Mouse (Mus musculus): ENCODE data around the gene Zfp952. TPM values are rescaled to one million over a fixed set of nuclear protein-coding genes. Genes with fewer than 3 reads are reported as not detected.

Zfp952 gene
- polyA plus RNA-seq, 1 experiment = 1.3 TPM

DNA sequence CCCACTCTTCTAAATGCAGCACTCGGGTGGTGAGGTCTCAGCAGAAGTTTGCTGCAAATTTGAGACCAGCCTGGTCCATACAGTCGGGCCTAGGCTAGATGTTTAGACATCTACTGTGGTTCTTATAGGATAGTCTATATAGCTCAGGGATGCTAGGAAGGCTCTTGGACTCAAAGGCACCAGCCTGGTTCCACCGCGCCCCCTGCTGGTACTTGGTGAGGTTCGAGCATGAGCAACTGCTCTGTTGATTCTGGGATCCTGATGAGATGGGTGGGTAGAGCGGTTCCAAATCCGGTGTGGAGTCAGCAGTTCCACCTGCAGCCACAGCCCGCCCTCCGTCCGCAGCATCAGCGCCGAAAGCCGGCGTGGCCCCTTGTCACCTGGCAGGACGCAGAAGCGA lies 41.5 kb upstream of the Zfp952 start:
- H3K36me3 ChIP-seq (ENCODE audit: control insufficient read depth, insufficient read depth, low read length) = no peaks in the 10 kb centered on the region
- H3K27ac ChIP-seq (ENCODE audit: control insufficient read depth, insufficient read depth, low read depth, low read length) = no peak overlapping the region
- peak; percentile 77; the same call in 1 of the 2 replicates for TF ChIP-seq CTCF (IDR thresholded peaks at IDR 0.05; ENCODE audit: control insufficient read depth, insufficient read depth, insufficient replicate concordance, low read depth, low read length)
- no peak for TF ChIP-seq POLR2A (IDR thresholded peaks at IDR 0.05; ENCODE audit: control insufficient read depth, low read depth, low read length)
- H3K4me1 ChIP-seq (ENCODE audit: control insufficient read depth, insufficient read depth, low read length) = peaks cover 14% of the 10 kb centered on the region
- no peak overlapping the region; the same call in 1 of the 2 replicates for H3K4me3 ChIP-seq (ENCODE audit: control insufficient read depth, low read depth, low read length)
- no peaks in the 10 kb centered on the region for H3K27me3 ChIP-seq (ENCODE audit: control insufficient read depth, insufficient read depth, low read length)

DNA sequence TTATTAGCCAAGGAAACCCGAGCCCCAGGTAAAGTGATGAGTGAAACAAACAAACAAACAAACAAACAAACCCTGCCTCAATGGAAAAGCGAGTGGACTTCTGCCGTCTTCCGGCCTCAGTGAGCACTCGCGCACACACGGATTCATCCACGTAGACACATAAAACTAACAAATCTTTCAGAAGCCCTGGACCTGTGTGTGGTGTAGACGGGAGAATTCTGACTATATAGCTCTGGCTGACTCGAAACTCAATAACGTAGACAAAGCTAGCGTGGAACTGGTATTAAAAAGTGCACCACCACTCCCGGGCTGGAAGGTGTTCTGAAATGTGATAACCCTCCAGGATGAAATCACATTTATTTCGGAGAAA lies 27.7 kb upstream of the Zfp952 start:
- no peaks in the 10 kb centered on the region for H3K36me3 ChIP-seq (ENCODE audit: control insufficient read depth, insufficient read depth, low read length)
- peaks cover 8% of the 10 kb centered on the region for H3K4me1 ChIP-seq (ENCODE audit: control insufficient read depth, insufficient read depth, low read length)
- H3K27ac ChIP-seq (ENCODE audit: control insufficient read depth, insufficient read depth, low read depth, low read length) = peak overlapping the region; percentile 8
- H3K4me3 ChIP-seq (ENCODE audit: control insufficient read depth, low read depth, low read length) = peak overlapping the region; percentile 94
- H3K27me3 ChIP-seq (ENCODE audit: control insufficient read depth, insufficient read depth, low read length) = no peaks in the 10 kb centered on the region
- TF ChIP-seq POLR2A (IDR thresholded peaks at IDR 0.05; ENCODE audit: control insufficient read depth, low read depth, low read length) = no peak

DNA sequence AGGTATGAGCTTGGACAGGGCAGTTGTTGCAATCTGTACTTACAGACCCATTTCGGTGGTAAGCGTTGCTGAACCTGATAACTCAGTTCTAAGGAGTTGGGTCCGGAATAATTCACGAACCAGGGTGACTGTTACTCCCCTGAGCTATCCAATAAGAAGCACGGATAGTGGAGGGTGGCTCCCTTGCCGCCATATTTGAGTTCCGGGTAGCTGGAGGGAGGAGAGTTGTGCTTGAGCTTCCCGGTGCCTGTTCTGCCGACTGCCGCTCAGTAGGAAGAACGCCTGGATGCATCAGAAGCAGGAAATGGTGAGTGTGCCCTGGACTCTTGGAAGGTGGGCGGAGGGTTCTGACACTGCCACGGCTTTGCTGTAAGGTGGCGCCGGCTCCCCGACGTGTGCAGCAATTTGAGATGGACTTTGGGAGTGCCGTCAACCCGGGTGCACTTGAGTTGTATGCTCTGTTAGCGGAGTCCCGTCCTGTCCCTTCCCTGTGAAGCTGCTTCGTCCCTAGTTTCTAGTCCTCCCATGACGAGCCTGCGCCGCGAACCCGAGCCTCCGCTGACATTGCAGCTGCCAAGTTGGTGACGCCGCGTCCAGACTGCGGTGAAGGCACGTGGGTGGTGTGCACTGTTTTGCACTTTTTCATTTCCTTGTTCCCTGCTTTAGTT lies 27.2 kb upstream of the Zfp952 start, which contains the start of gene Zfp472:
Gene Zfp472 (plus strand): TSS at position 192 of the 668 bp plus-strand sequence.
- Histone ChIP-seq H3K4me3 (ENCODE audit: control insufficient read depth, low read depth, low read length) (peak within 1 kb of the TSS; percentile 94), H3K36me3 (ENCODE audit: control insufficient read depth, insufficient read depth, low read length) (no peaks in the 10 kb centered on the region), H3K27me3 (ENCODE audit: control insufficient read depth, insufficient read depth, low read length) (no peaks in the 10 kb centered on the region), H3K27ac (ENCODE audit: control insufficient read depth, insufficient read depth, low read depth, low read length) (peak within 1 kb of the TSS; percentile 59), H3K4me1 (ENCODE audit: control insufficient read depth, insufficient read depth, low read length) (peaks cover 8% of the 10 kb centered on the region)
- TF ChIP-seq CTCF (IDR thresholded peaks at IDR 0.05; ENCODE audit: control insufficient read depth, insufficient read depth, insufficient replicate concordance, low read depth, low read length) = peak; percentile 12; the same call in 1 of the 2 replicates
- TF ChIP-seq POLR2A (IDR thresholded peaks at IDR 0.05; ENCODE audit: control insufficient read depth, low read depth, low read length) = peak; percentile 69; the same call in 1 of the 2 replicates

DNA sequence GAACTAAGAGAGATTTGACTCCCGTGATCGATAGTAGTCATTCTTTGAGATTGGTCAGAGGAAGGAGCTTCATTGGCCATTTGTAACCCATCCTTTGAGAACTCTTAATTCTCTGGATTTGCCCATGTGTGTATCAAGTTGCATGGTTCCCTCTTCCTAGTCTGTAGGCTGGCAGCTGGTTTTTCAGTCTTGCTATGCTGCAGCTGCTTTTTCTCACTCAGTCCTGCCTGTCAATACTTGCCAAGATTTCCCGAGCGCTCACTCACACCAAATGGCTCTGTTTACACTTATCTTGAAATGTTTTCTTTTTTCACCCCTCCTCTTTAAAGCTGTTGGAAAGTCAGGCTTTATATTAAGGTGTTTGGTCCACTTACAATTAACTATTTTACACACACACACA lies 11.6 kb upstream of the Zfp952 start:
- no peaks in the 10 kb centered on the region for H3K27me3 ChIP-seq (ENCODE audit: control insufficient read depth, insufficient read depth, low read length)
- no peaks in the 10 kb centered on the region for H3K36me3 ChIP-seq (ENCODE audit: control insufficient read depth, insufficient read depth, low read length)
- TF ChIP-seq CTCF (IDR thresholded peaks at IDR 0.05; ENCODE audit: control insufficient read depth, insufficient read depth, insufficient replicate concordance, low read depth, low read length) = no peak
- TF ChIP-seq POLR2A (IDR thresholded peaks at IDR 0.05; ENCODE audit: control insufficient read depth, low read depth, low read length) = no peak
- H3K4me1 ChIP-seq (ENCODE audit: control insufficient read depth, insufficient read depth, low read length) = no peaks in the 10 kb centered on the region
- H3K27ac ChIP-seq (ENCODE audit: control insufficient read depth, insufficient read depth, low read depth, low read length) = no peak overlapping the region
- no peak overlapping the region for H3K4me3 ChIP-seq (ENCODE audit: control insufficient read depth, low read depth, low read length)

DNA sequence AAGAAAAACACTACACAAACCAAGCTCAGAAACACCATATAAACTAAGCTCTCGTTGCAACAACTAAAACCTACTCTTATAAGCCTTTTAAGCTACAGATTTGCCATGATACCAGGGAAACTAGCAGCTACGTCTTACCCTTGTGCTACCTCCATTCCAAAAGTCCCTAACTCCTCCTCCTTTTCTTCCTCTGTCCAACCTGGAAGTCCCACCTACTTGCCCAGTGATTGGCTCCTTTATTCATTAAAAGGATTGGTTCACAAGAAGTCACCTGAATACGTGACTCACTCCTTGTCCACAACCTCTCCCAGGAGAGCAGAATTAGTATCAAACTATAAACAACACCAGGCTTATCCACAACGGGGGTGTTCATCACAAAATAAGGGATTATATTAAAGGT lies 6.6 kb upstream of the Zfp952 start:
- Histone ChIP-seq H3K4me1 (ENCODE audit: control insufficient read depth, insufficient read depth, low read length) (no peaks in the 10 kb centered on the region), H3K36me3 (ENCODE audit: control insufficient read depth, insufficient read depth, low read length) (no peaks in the 10 kb centered on the region), H3K27ac (ENCODE audit: control insufficient read depth, insufficient read depth, low read depth, low read length) (no peak overlapping the region), H3K4me3 (ENCODE audit: control insufficient read depth, low read depth, low read length) (no peak overlapping the region), H3K27me3 (ENCODE audit: control insufficient read depth, insufficient read depth, low read length) (no peaks in the 10 kb centered on the region)
- TF ChIP-seq POLR2A (IDR thresholded peaks at IDR 0.05; ENCODE audit: control insufficient read depth, low read depth, low read length) = no peak
- TF ChIP-seq CTCF (IDR thresholded peaks at IDR 0.05; ENCODE audit: control insufficient read depth, insufficient read depth, insufficient replicate concordance, low read depth, low read length) = no peak

DNA sequence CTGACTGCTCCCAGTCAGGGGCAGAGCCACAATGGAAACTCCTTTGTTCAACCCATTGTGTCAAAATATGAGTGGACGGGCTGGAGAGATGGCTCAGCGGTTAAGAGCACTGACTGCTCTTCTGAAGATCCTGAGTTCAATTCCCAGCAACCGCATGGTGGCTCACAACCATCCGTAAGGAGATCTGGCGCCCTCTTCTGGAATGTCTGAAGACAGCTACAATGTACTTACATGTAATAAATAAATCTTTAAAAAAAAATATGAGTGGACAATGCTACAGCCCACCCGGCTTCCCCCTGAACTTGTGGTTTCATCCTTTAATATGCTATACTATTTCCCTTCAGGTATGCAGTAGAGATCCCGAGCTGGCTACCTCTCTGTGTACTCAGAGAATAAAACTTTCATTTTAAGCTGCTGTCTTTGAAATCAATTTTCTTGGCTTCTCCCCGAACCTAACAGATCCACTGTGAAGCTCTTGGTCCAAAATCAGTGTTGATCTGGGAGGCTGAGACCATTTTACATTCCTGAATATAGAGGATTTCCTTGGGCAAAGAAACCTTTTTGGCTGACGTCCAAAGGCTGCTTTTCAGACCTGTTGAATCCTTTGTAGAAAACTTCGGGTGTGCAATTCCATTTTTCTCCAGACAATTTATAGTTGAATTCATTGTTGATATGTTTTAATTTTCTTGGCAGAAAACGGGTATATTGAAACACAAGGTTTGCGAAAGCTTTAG lies 797 bp upstream of the Zfp952 start:
- Histone ChIP-seq H3K4me3 (ENCODE audit: control insufficient read depth, low read depth, low read length) (no peak overlapping the region), H3K36me3 (ENCODE audit: control insufficient read depth, insufficient read depth, low read length) (no peaks in the 10 kb centered on the region), H3K27me3 (ENCODE audit: control insufficient read depth, insufficient read depth, low read length) (no peaks in the 10 kb centered on the region), H3K4me1 (ENCODE audit: control insufficient read depth, insufficient read depth, low read length) (peaks cover 9% of the 10 kb centered on the region), H3K27ac (ENCODE audit: control insufficient read depth, insufficient read depth, low read depth, low read length) (no peak overlapping the region)
- TF ChIP-seq POLR2A (IDR thresholded peaks at IDR 0.05; ENCODE audit: control insufficient read depth, low read depth, low read length) (no peak), CTCF (IDR thresholded peaks at IDR 0.05; ENCODE audit: control insufficient read depth, insufficient read depth, insufficient replicate concordance, low read depth, low read length) (no peak)

DNA sequence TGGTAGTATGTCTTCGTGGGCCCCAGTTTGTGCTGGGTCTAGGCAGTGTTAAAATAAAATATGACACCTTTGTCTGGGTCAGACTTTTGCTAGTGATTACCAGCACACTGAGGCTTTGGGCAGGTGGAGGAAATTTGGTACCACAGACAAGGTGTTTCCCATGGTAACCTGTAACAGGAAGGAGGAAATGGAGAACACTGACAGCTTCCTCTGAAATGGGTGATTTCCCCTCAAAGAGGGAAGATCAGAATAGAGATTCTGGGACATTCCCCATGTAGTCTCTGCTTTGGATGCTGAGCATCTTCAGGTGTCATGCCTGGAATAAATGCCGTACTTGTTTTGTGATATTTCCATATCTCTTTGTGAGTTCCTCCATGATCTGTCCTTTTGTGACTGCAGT lies 5.6 kb downstream of the Zfp952 start:
- no peaks in the 10 kb centered on the region for H3K36me3 ChIP-seq (ENCODE audit: control insufficient read depth, insufficient read depth, low read length)
- TF ChIP-seq CTCF (IDR thresholded peaks at IDR 0.05; ENCODE audit: control insufficient read depth, insufficient read depth, insufficient replicate concordance, low read depth, low read length) = no peak
- no peak for TF ChIP-seq POLR2A (IDR thresholded peaks at IDR 0.05; ENCODE audit: control insufficient read depth, low read depth, low read length)
- no peak overlapping the region for H3K27ac ChIP-seq (ENCODE audit: control insufficient read depth, insufficient read depth, low read depth, low read length)
- H3K27me3 ChIP-seq (ENCODE audit: control insufficient read depth, insufficient read depth, low read length) = no peaks in the 10 kb centered on the region
- no peak overlapping the region for H3K4me3 ChIP-seq (ENCODE audit: control insufficient read depth, low read depth, low read length)
- H3K4me1 ChIP-seq (ENCODE audit: control insufficient read depth, insufficient read depth, low read length) = peaks cover 4% of the 10 kb centered on the region
